ENCODE assay signal across 8 mouse cellular contexts in genomic region chr13:52222315-52223097, GRCm38 (mm10).
DNase-seq lines count a peak whose midpoint lies in the region; ATAC-seq lines count a peak whose summit lies in the region.

No protein-coding gene starts in this region.

- WGBS in liver, embryonic 12.5 days (ENCODE audit: insufficient replicate concordance), result 31% methylated on average over 11 of the region's 11 CpGs

- no peak overlapping the region for H3K9ac ChIP-seq in liver, embryonic 12.5 days

- H3K4me1 ChIP-seq in liver, embryonic 12.5 days, result peaks cover 22% of the 10 kb centered on the region

- DNase-seq in adrenal gland, postnatal 10 days, result peak; percentile 37
- no peak for DNase-seq in adrenal gland, postnatal 4 days (ENCODE audit: low spot score in 2 of 2)
- DNase-seq in retina, embryonic 14.5 days (ENCODE audit: low spot score), result peak; percentile 6
- DNase-seq in retina, postnatal 1 day, result no peak
- peak; percentile 42 for DNase-seq in yolk sac, embryonic 10.5 days (ENCODE audit: low spot score)
- no peak for DNase-seq in frontal cortex, postnatal 14 days (ENCODE audit: low spot score in 2 of 2)
- DNase-seq in cerebellum, postnatal 10 days, result no peak

- H3K27ac ChIP-seq in liver, embryonic 12.5 days, result no peak overlapping the region

- H3K4me2 ChIP-seq in liver, embryonic 12.5 days, result 0 out of 2 replicates have a peak overlapping the region, but pooled peaks have one; percentile 24

- ATAC-seq in liver, embryonic 12.5 days, result 0 out of 2 replicates have a peak, but pooled peaks have one; percentile 24

- no peak overlapping the region for H3K4me3 ChIP-seq in liver, embryonic 12.5 days

- H3K36me3 ChIP-seq in liver, embryonic 12.5 days, result no peaks in the 10 kb centered on the region

- H3K27me3 ChIP-seq in liver, embryonic 12.5 days (replicated peaks), result no peaks in the 10 kb centered on the region

- no peaks in the 10 kb centered on the region for H3K9me3 ChIP-seq in liver, embryonic 12.5 days (replicated peaks)

Comparison
In these comparisons a context has a peak if more than half of its experiments do, and no peak if none do; other contexts are left out.
1. DNase-seq: peak in adrenal gland, postnatal 10 days (single experiment), retina, embryonic 14.5 days (single experiment) and yolk sac, embryonic 10.5 days (single experiment); none in adrenal gland, postnatal 4 days (0 of 2), retina, postnatal 1 day (single experiment), frontal cortex, postnatal 14 days (0 of 2) and cerebellum, postnatal 10 days (0 of 2).